Mouse (Mus musculus): Measurements from ENCODE around the gene Kdelc2. TPM values are rescaled to one million over a fixed set of nuclear protein-coding genes. Genes with fewer than 3 reads are reported as not detected.

Gene Kdelc2
- polyA plus RNA-seq, 2 experiments, result 1.5 to 3.0 TPM

DNA sequence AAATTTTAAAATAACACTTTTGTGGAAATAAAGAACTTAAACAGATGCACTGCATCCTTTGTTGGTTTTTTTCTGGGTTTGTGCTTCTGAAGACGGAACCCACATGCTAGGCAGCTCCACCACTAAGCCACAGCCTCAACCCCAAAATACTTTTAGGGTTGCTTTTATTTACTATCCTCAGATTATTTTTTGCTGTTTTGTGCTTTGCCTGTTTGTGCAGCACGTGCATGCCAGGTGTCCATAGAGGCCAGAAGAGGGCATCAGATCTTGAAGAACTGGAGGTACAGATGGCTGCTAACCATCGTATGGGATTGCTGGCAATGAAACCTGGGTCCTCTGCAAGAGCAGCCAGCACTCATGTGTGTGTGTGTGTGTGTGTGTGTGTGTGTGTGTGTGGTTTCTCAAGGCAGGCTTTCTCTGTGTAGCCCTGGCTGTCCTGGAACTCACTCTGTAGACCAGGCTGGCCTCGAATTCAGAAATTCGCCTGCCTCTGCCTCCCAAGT, 2.7 kb upstream of the Kdelc2 start:
- ATAC-seq (ENCODE audit: insufficient read depth), result no peak
- H3K27me3 ChIP-seq (ENCODE audit: control insufficient read depth, insufficient read depth, low read length), result peaks cover 7% of the 10 kb centered on the region
- WGBS (ENCODE audit: insufficient replicate concordance), result 61% methylated on average over 5 of the region's 5 CpGs
- no peak overlapping the region for H3K9ac ChIP-seq (replicated peaks)
- no peak overlapping the region for H3K4me3 ChIP-seq (ENCODE audit: insufficient read depth in 1 of 2, low read depth in 2 of 2, low read length in 2 of 2)
- H3K4me1 ChIP-seq (replicated peaks; ENCODE audit: control insufficient read depth in 2 of 2, insufficient read depth in 2 of 2, low read length in 1 of 2), result 0 out of 4 replicates have a peak, but pooled peaks cover 0 to 4% of the 10 kb centered on the region in 2 experiments
- no peak overlapping the region for H3K4me2 ChIP-seq (ENCODE audit: low read depth)
- no peaks in the 10 kb centered on the region for H3K36me3 ChIP-seq (replicated peaks; ENCODE audit: control insufficient read depth, insufficient read depth, low read depth)
- H3K27ac ChIP-seq, result no peak overlapping the region
- no peak for TF ChIP-seq CTCF (IDR thresholded peaks at IDR 0.05; ENCODE audit: low read depth)
- no peak for TF ChIP-seq EP300 (IDR thresholded peaks at IDR 0.05; ENCODE audit: low read depth)
- H3K9me3 ChIP-seq (ENCODE audit: control insufficient read depth, low read length), result no peaks in the 10 kb centered on the region
- DNase-seq (ENCODE audit: low read depth in 3 of 3, low spot score in 3 of 3), result no peak

DNA sequence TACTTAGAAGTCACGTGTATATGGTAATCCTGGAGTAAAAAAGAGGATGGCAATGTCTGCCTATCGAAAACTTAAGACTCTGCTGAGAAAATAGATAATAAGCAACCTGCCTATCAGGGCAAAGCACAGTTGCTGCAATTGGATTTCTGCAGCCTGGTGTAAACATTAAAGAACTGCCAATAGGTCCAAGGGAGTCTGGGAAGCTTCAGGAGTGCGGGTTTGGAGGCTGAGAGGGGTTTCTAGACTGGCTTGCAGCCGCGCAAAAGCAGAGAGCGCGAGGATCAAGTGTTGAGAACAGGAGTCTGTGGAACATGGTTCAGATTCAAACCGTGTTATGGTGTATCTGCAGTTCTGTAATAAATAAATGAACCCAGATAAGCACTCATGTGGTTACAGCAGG, 1.0 kb downstream of the Kdelc2 start:
- no peaks in the 10 kb centered on the region for H3K9me3 ChIP-seq (ENCODE audit: control insufficient read depth, low read length)
- no peak for ATAC-seq (ENCODE audit: insufficient read depth)
- H3K9ac ChIP-seq (replicated peaks), result no peak overlapping the region
- H3K27ac ChIP-seq, result no peak overlapping the region
- no peaks in the 10 kb centered on the region for H3K4me1 ChIP-seq (replicated peaks; ENCODE audit: control insufficient read depth in 2 of 2, insufficient read depth in 2 of 2, low read length in 1 of 2)
- no peaks in the 10 kb centered on the region for H3K36me3 ChIP-seq (replicated peaks; ENCODE audit: control insufficient read depth, insufficient read depth, low read depth)
- H3K4me2 ChIP-seq (ENCODE audit: low read depth), result peak overlapping the region; percentile 60
- H3K27me3 ChIP-seq (ENCODE audit: control insufficient read depth, insufficient read depth, low read length), result peaks cover 7% of the 10 kb centered on the region
- TF ChIP-seq EP300 (IDR thresholded peaks at IDR 0.05; ENCODE audit: low read depth) (no peak), CTCF (IDR thresholded peaks at IDR 0.05; ENCODE audit: low read depth) (no peak)
- H3K4me3 ChIP-seq (ENCODE audit: insufficient read depth in 1 of 2, low read depth in 2 of 2, low read length in 2 of 2), result peak overlapping the region; percentile 59 to 62
- DNase-seq (ENCODE audit: low read depth in 3 of 3, low spot score in 3 of 3), result no peak
- 19% methylated on average over 8 of the region's 8 CpGs for WGBS (ENCODE audit: insufficient replicate concordance)

DNA sequence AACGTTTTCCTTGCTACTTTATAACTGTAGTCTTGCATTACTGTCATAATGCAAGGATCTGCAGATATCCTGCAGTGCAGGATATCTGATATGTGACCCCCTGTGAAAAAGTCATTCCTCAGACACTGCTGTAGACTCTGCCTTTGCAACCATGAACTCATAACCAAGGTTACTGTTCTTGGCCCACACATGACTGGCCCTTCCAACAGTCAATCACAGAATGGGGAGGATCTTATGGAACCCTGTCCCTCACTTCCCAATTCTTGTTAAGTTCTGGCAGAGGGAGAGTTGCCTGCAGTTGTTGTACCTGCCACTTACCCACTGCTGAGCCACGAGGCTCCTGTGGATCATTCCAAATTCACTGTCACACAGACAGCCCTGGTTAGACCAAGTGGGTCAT, 3.6 kb downstream of the Kdelc2 start:
- H3K27me3 ChIP-seq (ENCODE audit: control insufficient read depth, insufficient read depth, low read length), result peaks cover 7% of the 10 kb centered on the region
- no peak overlapping the region for H3K4me3 ChIP-seq (ENCODE audit: insufficient read depth in 1 of 2, low read depth in 2 of 2, low read length in 2 of 2)
- no peaks in the 10 kb centered on the region for H3K4me1 ChIP-seq (replicated peaks; ENCODE audit: control insufficient read depth in 2 of 2, insufficient read depth in 2 of 2, low read length in 1 of 2)
- H3K9ac ChIP-seq (replicated peaks), result no peak overlapping the region
- DNase-seq (ENCODE audit: low read depth in 3 of 3, low spot score in 3 of 3), result no peak
- TF ChIP-seq EP300 (IDR thresholded peaks at IDR 0.05; ENCODE audit: low read depth), result no peak
- TF ChIP-seq CTCF (IDR thresholded peaks at IDR 0.05; ENCODE audit: low read depth), result no peak
- no peak for ATAC-seq (ENCODE audit: insufficient read depth)
- no peak overlapping the region for H3K27ac ChIP-seq
- no peak overlapping the region for H3K4me2 ChIP-seq (ENCODE audit: low read depth)
- 32% methylated on average over 2 of the region's 2 CpGs for WGBS (ENCODE audit: insufficient replicate concordance)
- H3K9me3 ChIP-seq (ENCODE audit: control insufficient read depth, low read length), result no peaks in the 10 kb centered on the region
- no peaks in the 10 kb centered on the region for H3K36me3 ChIP-seq (replicated peaks; ENCODE audit: control insufficient read depth, insufficient read depth, low read depth)

DNA sequence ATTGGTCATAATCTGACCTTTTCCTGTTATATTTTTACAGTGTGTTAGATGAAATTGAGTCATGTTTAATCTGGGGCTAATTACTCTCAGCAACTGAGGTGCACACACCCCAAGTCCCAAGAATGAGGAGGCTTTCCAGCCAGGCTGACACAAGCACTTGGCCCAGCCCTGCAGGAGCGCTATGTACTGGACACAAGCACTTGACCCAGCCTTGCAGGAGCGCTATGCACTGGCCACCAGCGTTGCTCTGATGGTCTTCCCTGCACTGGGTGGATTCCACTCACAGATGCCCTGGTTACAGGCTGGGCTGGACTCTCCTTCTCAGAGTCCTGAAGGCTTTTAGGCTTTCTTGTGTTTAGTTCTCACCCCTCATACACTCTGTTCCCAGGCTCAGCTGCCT, 5.3 kb downstream of the Kdelc2 start:
- Histone ChIP-seq H3K9me3 (ENCODE audit: control insufficient read depth, low read length) (no peaks in the 10 kb centered on the region), H3K4me2 (ENCODE audit: low read depth) (no peak overlapping the region), H3K9ac (replicated peaks) (no peak overlapping the region), H3K4me3 (ENCODE audit: insufficient read depth in 1 of 2, low read depth in 2 of 2, low read length in 2 of 2) (no peak overlapping the region), H3K27ac (no peak overlapping the region), H3K4me1 (replicated peaks; ENCODE audit: control insufficient read depth in 2 of 2, insufficient read depth in 2 of 2, low read length in 1 of 2) (no peaks in the 10 kb centered on the region), H3K27me3 (ENCODE audit: control insufficient read depth, insufficient read depth, low read length) (peaks cover 3% of the 10 kb centered on the region), H3K36me3 (replicated peaks; ENCODE audit: control insufficient read depth, insufficient read depth, low read depth) (no peaks in the 10 kb centered on the region)
- ATAC-seq (ENCODE audit: insufficient read depth) (no peak), DNase-seq (ENCODE audit: low read depth in 3 of 3, low spot score in 3 of 3) (no peak)
- TF ChIP-seq EP300 (IDR thresholded peaks at IDR 0.05; ENCODE audit: low read depth), result no peak
- no peak for TF ChIP-seq CTCF (IDR thresholded peaks at IDR 0.05; ENCODE audit: low read depth)
- 68% methylated on average over 3 of the region's 3 CpGs for WGBS (ENCODE audit: insufficient replicate concordance)

- no peak overlapping the region for H3K4me3 ChIP-seq (ENCODE audit: insufficient read depth in 1 of 2, low read depth in 2 of 2, low read length in 2 of 2)
- ATAC-seq (ENCODE audit: insufficient read depth), result no peak
- H3K36me3 ChIP-seq (replicated peaks; ENCODE audit: control insufficient read depth, insufficient read depth, low read depth), result no peaks in the 10 kb centered on the region
- no peak for DNase-seq (ENCODE audit: low read depth in 3 of 3, low spot score in 3 of 3)
- no peaks in the 10 kb centered on the region for H3K9me3 ChIP-seq (ENCODE audit: control insufficient read depth, low read length)
- no peaks in the 10 kb centered on the region for H3K4me1 ChIP-seq (replicated peaks; ENCODE audit: control insufficient read depth in 2 of 2, insufficient read depth in 2 of 2, low read length in 1 of 2)
- no peak overlapping the region for H3K4me2 ChIP-seq (ENCODE audit: low read depth)
- WGBS (ENCODE audit: insufficient replicate concordance), result 59% methylated on average over 7 of the region's 7 CpGs
- TF ChIP-seq CTCF (IDR thresholded peaks at IDR 0.05; ENCODE audit: low read depth) (no peak), EP300 (IDR thresholded peaks at IDR 0.05; ENCODE audit: low read depth) (no peak)
- no peaks in the 10 kb centered on the region; the same call in 1 of the 2 replicates for H3K27me3 ChIP-seq (ENCODE audit: control insufficient read depth, insufficient read depth, low read length)
- no peak overlapping the region for H3K9ac ChIP-seq (replicated peaks)
- no peak overlapping the region for H3K27ac ChIP-seq
These were observed 6.3 kb downstream of the Kdelc2 start for GRCm38 (mm10) chr9:53390136-53390535.
